Mouse (Mus musculus) megakaryocyte, embryonic 14.5 days (primary cell): ENCODE data around the gene Gm49353.

Experiments
- FLI1 ChIP-seq: IDR thresholded peaks from 2 replicates; pipeline ENCODE4 v1.6.1; 2012; ENCODE audit warnings: low read length, inconsistent platforms, mixed read lengths
- GATA1 ChIP-seq: IDR thresholded peaks from 3 replicates; pipeline ENCODE4 v1.6.1; 2012; ENCODE audit warnings: mixed read lengths, low read length, inconsistent platforms, borderline replicate concordance

GRCm38 (mm10) chr10:29178003-29178402 is 20.8 kb upstream of the Gm49353 start:
- TF ChIP-seq FLI1, result no peak
- TF ChIP-seq GATA1, result no peak
